Mouse (Mus musculus) brain, embryonic 18.5 days (tissue): ENCODE measurements around the gene Pidd1.

ENCODE experiments used
- DNase-seq: peaks from one replicate; pipeline ENCODE4 v3.0.0-alpha.2; 2012; ENCODE audit warnings: low read depth, low spot score

The Pidd1 gene

DNA sequence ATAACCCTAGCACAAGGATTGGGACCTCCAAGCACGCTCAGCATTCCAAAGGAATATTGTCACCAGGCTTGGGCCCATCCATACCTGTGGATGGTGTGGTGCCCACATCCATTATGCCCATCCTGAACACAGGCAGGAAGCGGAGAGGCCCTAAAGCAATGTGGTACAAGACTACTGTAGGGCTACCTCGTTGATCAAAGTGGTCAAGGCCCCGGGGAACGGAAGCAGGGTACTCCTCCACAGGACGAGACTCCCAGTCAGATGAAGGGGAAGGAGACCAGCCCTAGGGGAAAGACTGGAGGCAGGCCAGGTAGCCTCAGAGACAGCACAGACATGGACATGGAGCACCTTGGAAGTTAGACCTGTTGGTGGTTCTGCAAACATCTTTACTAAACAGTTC lies 28.9 kb upstream of the Pidd1 start:
- DNase-seq, result no peak

DNA sequence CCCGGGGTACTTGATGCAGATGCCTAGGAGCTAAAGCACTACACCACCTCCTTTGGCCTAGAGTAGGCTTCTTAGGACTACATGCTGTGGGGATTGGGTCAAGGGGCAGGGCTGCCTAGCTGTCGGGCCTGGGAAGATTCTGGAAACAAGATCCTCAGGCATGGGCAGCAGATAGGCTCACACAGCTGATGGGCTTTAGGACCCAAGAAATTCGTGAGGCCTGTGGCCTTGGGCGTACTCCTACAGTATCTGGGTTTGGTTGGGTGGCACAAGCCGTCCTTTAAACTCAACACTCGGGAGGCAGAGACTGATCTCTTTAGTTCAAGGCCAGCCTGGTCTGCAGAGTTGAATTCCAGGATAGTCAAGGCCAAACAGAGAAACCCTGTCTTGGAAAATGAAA lies 28.4 kb upstream of the Pidd1 start:
- no peak for DNase-seq

DNA sequence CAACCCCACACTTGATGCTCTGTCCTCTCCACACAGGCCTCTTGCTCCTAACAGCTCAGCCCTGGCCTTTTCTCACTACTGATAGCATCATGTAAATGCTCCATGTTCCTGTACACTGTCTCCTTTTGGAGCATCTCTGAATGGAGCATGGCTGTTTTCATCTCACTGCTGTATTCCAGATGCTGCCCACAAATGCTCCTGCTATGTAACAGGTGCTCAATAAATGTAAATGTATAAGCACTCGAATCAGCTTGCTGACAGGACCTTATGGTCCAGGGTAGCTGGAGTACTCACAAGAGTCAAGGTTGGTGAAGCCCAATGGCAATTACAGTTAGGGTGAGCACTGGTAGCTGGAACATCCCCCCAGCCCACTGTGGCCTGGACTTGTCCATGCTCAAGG lies 27.4 kb upstream of the Pidd1 start:
- DNase-seq, result no peak

DNA sequence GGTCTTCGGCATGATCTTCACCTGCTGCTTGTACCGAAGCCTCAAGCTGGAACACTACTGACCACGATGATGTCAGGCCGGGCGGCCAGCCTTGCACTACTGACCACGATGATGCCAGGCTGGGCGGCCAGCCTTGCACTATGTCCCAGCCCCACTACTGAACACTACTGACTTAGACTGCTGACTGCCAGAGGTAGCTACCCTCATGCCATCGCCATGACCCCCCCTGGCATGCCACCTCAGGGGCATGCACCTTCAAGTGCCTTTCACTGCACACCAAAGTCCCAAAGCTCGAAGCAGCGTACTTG lies 26.8 kb upstream of the Pidd1 start:
- DNase-seq, result no peak

DNA sequence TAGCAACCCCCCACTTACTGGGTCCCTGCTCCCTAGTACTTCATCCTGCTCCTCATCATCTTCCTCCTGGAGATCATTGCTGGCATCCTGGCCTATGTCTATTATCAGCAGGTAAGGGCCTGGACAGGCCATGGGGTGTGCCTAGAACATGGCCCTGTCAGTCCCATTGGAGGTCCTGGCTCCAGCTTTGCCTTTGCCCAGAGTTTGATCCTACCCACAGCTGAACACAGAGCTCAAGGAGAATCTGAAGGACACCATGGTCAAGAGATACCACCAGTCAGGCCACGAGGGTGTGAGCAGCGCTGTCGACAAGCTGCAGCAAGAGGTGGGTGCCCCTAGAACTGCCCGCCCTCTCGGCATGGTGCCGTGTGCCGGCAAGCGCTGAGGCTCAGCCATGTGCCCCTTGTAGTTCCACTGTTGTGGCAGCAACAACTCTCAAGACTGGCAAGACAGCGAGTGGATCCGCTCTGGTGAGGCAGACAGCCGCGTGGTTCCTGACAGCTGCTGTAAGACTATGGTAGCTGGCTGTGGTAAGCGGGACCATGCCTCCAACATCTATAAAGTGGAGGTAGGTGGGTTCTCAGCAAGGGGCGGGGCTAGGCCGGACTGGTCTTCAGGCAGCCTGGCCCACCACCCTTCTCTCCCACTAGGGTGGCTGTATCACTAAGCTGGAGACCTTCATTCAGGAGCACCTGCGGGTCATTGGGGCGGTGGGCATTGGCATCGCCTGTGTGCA lies 26.2 kb upstream of the Pidd1 start:
- DNase-seq, result no peak

DNA sequence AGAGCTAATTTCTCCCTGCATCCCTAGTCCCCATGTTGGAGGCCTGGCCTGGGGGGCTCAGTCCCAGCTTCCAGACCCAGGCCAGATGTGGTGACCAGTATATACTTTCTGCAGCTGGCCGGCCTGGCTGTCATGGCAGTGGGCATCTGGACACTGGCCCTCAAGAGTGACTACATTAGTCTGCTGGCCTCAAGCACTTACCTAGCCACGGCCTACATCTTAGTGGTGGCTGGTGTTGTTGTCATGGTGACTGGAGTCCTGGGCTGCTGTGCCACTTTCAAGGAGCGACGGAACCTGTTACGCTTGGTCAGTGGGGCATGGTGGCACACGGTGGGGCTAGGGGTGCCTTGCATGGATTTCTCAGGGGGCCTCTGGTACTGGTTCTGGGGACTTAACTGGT lies 25.5 kb upstream of the Pidd1 start:
- no peak for DNase-seq

DNA sequence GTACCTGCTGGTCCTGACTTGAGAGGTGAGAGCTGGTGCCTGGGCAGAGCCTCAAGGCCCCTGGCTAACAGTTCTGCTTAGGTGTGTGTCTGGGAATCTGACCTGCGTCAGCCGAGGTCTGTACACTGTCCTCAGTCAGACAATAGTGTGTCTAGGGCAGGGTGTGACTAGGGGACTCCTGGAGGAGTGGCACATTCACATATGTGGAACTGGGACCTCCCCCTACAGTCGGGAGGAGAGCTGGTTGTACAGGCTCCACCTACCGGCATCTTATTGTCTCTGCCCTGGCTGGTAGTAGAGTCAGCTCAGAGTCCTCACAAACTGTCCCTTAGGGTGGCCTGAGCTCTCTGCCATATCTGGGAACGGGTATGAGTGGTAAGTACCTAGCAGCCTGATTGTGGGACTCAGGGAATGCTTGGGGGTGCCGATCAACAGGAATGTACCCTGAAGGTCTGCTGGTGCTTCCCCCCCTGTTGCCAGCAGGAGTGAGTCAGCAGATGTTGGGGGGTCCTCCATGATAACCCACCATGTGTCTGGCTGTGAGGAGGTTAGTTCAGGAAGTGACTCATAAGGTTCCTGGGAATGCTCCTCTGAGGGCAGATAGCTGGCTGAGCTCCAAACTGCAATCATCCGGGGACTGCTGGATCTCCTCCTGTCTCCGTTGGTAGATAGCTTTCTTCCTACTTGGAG lies 24.8 kb upstream of the Pidd1 start:
- no peak for DNase-seq

DNA sequence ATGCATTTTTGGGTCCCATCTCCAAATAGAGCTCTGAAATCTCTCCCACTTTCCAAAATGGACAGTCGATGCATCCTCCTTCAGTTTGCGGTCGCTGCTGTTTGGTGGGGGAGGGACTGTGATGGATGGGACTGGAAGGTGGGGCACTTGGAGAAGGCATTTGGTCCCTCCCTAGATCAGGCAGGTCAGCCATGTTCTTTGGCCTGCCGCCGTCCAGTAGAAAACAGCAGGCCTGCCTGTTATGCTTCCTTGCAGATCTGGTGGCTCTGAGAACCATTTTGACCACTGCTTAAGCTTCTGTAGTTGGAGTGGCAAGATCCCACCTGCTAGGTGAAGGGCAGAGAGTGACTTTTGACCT lies 24.3 kb upstream of the Pidd1 start:
- no peak for DNase-seq

DNA sequence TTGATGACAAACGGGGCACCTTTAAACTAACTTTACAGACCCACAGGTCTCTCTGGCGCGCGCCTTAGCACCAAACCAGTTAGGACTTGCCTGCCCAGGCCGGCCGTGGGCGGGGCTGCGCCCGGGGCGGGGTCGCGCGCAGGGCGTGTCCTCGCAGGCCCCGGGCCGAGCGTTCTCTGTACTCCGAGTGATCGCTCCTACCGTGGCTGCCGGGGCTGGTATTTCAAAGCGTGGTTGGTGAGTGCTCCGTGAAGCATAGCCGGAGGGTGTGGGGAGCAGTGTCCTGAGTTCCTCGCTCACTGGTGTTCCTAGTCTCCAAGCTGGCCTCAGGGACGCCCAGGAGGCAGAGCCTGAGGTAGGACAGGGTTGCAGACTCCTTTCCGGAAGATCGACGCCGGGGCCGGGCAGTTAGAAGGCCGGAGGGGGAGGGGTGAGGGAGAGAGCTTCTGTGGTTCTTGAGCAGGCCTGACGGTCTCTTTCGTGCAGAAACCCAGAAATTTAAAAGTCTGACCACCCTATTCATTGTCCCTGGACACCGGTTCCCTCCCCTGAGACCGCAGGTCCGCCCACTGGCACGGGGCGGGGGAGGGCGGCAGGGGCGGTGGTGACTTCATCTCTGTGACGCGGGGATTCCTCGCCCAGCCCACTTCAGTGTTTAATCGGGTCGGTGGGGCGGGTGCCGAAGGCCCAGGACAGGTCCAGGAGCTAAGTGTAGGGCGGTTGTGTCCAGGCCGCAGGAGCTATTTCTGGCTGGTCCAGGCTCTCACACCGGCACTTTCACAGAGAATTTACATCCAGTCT lies 23.6 kb upstream of the Pidd1 start, which contains the start of gene Cd151:
Gene Cd151, plus strand, starts transcription at position 163 of the 801 bp plus-strand sequence.
- DNase-seq, result no peak

DNA sequence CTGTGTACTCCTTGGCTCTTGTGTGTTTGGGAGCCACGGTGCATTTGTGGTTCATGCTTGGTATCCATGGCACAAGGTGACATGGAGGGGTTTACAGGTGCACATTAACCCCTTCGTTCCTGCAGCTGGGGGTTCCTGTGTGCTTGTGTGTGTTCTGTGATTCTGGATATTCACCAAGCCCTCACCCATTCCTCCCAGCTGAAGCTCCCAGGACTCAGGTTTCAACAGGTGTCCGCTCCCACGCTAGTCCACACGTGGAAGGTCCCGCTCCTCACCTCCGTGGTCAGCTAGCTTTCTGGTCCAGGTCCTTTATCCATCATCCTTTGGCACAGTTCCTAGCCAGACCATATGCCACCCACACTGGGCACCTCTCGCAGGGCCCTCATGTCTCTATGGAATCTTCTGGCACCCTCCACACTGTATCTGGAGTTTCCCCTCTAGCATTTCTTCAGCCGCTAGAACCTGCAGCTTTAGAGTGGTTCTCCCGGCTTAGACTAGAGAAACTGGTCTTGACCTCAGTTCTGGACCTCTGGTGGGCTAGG lies 22.9 kb upstream of the Pidd1 start:
- no peak for DNase-seq

DNA sequence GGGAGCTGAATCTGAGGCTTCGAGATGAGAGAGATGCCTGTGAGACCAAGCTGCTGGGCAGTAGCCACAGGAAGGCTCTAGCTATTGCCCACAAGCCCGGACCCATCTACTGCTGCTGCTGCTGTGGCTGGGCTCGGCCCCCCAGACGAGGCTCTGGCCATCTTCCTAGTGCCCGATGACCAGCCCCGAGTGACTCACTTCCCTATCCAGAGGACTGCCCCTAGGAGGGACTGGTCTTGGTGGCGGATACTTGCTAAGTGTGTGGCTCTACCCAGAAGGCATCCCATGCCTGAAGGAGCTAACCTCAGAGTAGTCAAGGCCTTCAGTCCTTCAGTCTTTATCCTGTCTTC lies 22.2 kb upstream of the Pidd1 start:
- no peak for DNase-seq

DNA sequence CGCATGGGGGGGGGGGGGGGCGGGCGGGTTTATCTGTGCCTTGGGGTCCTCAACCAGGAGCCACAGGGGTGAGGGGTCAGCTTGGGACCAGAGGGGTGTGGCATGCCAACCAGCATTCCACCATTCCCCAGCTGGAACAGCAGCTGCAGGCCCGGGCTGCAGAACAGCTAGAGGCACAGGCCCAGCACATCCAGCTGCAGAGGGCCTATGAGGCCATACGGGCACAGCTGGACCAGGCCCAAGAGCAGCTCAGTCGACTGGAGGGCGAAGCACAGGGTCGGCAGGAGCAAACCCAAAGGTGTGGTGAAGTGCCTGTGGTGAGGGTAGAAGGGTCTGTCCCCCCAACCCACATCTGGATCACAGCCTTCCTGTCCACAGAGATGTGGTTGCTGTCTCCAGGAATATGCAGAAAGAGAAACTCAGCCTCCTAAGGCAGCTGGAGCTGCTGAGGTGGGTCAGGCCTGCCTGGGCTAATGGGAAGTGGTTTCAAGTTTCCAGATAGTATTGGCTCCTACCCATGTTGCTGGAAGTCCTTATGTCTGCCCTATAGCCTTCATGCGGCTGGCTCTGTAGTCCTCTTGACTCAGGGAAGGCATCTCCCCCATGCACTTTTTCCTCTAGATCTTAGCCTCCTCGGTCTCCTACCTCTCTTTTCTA lies 21.7 kb upstream of the Pidd1 start:
- DNase-seq, result no peak

DNA sequence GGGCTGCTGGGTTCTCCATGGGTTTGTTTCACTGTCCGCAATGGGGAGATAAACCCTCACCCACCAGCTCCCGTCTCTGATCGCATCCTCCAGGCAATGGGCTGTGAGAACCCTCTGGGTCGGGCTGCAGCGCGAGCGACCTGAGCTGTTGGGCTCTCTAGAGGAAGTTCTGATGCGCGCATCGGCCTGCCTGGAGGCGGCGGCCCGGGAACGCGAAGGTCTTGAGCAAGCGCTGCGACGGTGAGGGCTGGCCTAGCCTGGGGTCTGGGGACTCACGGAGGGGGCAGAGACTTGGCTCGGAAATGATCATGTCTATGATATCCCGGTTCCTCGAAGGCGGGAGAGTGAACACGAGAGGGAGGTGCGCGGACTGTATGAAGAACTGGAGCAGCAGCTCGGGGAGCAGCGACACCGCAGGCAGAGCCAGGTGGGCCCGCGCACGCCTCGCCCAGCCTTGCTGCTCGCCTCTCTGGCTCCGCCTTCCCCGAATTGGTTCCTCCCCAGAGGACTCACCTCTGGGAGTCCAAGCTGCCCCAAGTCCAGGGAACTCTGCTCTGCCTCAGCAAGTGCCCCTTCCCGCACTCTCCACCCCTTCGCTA lies 20.9 kb upstream of the Pidd1 start:
- DNase-seq, result no peak

DNA sequence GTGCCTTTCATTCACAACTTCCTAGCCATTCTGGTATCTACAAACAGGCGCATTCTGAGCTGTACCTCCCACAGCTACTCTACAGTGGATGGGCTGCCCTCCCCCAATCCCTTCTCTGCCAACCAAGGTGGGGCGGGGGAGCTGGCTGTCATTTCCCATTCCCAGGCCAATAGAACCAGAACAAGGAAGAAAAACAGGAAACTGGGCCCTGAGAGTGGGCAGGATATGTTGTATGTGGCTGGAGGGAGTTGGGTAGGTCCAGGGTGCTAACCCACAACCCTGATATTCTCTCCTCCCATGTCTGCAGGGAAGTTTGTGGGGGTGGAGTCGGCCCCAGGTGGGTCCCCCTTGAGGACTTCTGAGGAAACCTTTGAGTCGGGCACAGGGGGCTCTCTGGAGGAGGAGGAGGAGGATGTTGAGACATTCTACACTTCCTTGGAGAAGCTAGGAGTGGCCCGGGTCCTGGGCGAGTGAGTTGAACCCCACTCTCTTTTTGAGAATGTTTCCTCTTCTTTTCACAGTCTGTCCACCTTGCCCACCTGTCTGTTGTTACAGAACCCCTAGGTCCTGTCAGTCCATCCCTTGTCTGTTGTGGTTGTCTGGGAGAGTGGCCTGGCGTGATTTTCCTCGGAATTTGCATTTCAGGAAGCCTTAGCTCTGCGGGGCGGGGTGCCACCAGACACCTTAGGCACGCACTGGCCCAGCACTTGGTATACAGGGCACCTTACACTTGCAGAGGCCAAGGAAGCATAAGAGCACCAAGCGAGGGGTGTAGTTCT lies 20.2 kb upstream of the Pidd1 start:
- no peak for DNase-seq

DNA sequence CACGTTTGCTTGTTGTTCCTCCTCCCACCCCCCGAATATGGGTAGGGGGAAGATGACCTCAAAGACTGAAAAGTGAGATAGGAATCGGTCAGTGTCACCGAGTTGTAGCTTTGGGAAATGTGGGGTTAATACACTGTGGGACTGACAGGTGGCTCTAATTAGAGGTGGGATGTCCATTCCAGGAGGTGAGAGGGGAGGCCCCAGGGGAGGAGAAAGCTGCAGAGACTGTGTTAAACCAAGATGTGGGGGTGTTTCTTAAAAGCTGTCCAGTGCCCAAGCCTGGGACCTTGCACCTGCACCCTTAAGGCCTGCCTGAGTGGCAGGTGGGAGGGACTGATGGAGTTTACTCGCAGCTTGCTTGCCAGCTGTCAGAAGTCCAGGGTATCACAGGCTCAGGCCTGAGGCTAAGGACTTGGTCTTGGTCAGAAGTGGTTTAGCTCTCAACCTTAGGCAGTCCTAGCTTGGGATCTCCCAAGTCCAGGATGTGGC lies 18.6 kb upstream of the Pidd1 start:
- no peak for DNase-seq

DNA sequence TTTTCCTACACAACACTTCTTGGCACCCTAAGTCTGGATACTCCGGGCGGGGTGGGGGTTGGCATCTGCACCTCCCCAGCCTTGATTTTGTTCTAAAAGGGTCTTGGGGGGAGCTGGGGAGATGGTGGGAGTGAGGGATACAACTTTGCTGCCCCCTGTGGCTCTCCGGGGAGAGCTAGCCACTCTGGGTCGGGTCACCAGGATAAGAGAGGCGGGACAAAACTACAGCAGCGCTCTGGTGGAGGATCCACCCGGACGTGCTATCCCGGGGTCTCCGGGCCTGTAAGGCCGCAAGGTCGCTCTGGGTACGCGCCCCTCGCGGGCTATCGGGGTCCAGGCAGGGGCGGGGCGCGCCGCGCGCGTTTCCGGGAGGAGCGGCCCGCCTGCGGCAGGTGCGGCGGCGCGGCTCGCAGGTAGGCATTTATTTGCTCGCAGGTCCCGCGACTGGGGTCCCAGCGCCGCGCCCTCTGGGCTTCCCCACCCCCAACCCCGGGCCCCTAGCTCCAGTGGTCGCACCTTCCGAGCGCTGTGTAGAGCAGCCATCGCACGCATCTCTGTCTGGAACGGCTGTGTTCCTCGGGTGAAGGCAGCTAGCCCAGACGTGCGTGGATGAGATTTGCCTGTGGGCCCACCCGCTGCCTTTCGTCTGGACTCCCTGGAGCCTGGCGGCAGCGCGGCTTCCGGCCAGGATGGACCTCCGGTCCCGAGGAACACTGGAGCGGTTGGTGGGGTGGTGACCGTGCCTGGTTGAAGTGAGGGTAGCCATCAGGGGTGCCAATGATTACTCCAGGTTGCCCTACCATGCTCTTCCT lies 17.9 kb upstream of the Pidd1 start:
- no peak for DNase-seq

DNA sequence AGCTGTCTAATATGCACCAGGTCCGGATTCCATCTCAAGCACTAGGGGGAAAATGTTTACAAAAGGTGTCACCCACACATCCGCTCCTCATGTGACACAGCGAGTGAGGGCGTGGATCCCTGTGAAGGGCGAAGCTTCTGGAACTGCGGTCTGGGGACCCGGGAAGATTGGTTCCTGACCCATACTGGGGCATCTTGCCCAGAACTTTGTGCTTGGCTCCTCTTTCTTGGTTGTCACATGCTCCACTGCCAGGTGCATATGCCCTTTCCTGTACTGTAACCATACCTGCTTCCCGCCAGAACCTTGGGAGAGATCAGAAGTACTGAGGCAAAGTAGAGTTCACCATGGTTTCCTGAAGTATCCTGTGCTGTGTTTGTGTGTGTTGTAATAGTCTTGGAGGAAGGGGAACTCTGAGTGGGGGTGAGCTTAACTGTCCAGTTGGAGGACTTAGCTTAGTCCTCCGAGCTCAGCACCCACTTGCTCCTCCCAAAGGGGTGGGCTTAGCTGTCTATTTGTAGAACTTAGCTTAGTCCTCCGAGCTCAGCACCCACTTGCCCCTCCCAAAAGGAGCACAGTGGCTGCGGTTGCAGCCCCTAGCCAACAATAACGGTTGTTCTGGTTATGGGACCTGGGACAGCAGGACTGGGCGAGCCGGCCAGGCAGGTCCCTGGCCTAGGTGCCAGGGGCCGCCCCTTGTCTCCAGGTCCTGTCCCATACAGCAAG lies 16.7 kb upstream of the Pidd1 start, which contains the start of gene Cracr2b:
Gene Cracr2b, plus strand, starts transcription at position 704 of the 723 bp plus-strand sequence.
- no peak for DNase-seq

DNA sequence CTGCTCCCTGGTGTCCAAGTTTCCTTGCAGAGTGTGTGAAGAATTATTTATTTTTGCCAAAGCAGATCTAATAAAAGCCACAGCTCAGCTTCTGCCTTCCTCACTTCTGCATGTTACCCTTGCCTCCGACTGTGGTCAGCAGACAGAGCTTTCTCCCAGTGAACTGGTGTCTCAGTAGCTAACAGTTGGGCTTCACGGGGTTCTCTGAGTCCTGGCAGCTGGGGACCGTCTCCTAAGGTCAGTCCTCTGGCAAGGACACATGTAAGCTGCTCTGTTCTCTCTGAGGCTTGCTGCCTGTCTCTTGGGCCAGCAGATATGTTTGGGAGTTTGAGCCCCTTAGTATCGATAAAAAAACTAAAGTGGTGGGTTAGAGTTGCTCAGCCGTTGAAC lies 16.2 kb upstream of the Pidd1 start:
- DNase-seq, result no peak

DNA sequence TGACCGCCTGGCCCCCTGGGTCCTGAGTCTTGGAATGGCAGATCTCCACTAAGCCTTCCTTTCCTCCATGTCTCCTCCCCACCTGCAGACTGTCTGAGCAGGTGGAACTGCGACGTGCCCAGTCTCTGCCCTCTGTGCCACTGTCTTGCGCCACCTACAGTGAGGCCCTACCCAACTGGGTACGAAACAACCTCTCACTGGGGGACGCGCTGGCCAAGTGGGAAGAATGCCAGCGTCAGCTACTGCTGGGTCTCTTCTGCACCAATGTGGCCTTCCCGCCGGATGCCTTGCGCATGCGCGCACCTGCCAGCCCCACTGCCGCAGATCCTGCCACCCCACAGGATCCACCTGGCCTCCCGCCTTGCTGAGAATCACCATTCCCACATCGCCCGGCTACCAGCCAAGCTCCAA lies 15.5 kb upstream of the Pidd1 start:
- no peak for DNase-seq
